Mouse (Mus musculus) ES-Bruce4 (cell line): Measurements from ENCODE around the gene Agtrap.

ENCODE experiments used
- CTCF ChIP-seq: IDR thresholded peaks from one replicate; pipeline ENCODE4 v1.8.1; 2011; ENCODE audit warnings: low read depth, low read length
- EP300 ChIP-seq: IDR thresholded peaks from 2 replicates; pipeline ENCODE4 v1.6.1; 2011; ENCODE audit warnings: low read depth, low read length; ENCODE audit not compliant: insufficient read depth
- POLR2A ChIP-seq: IDR thresholded peaks from one replicate; pipeline ENCODE4 v1.8.1; 2011; ENCODE audit warnings: low read length; ENCODE audit not compliant: insufficient read depth

DNA sequence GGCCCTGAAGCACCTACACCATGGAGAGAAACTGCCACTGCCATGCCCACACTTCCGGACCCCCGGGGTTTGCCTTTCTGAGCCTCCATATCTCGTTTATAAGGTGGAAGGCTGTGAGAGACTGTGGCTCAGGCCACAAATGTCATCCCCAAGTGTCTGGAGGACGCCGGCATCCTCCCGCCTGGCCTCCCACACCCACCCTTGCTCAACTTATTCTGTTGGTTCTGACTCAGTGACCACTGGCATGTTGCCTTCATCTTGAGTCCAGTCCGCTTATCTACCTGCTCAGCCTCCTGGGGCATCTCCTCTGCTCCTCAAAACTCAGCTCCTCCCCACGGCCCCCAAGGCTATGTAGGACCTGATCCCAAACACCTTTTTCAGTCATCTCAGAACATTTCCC lies 20.5 kb downstream of the Agtrap start:
- no peak for TF ChIP-seq CTCF
- TF ChIP-seq POLR2A: no peak
- TF ChIP-seq EP300: no peak
